Mouse (Mus musculus): ENCODE measurements at regions not wholly inside any gene's neighbourhood (a gene's known extent, or its start where the extent isn't known, plus 50 kb on each side); places are given as distances from the start of the nearest gene placed in this dataset.

GRCm38 (mm10) chr9:78872561-78872960, 257.2 kb downstream of the Cd109 start:
- TF ChIP-seq CTCF (IDR thresholded peaks at IDR 0.05; ENCODE audit: low read depth) (no peak), EP300 (IDR thresholded peaks at IDR 0.05; ENCODE audit: low read depth) (no peak)

Measured in heart, postnatal 0 days (tissue).